Mouse (Mus musculus) hindbrain, embryonic 15.5 days (tissue): ENCODE results near the gene Scn4b. TPM values are rescaled to one million over a fixed set of nuclear protein-coding genes. Genes with fewer than 3 reads are reported as not detected.

Experiments
- ATAC-seq: fragments of 200-750 bp; cut with Nextera tagmentation; 2 replicates; pipeline ENCODE4 v1.8.0; 2017; ENCODE audit warnings: low read depth, moderate number of reproducible peaks, moderate TSS enrichment; ENCODE audit not compliant: low FRiP score
- H3K27ac ChIP-seq: fragments of 300-500 bp; sonication (generic); replicated peaks from 2 replicates; pipeline ENCODE4 v1.5.1; 2015; ENCODE audit warnings: mild to moderate bottlenecking, inconsistent platforms
- H3K27me3 ChIP-seq: fragments of 300-500 bp; sonication (generic); 2 replicates; pipeline ENCODE4 v1.6.1; 2015; ENCODE audit warnings: control low read depth, inconsistent platforms
- H3K36me3 ChIP-seq: fragments of 300-500 bp; sonication (generic); 2 replicates; pipeline ENCODE4 v1.6.1; 2015; ENCODE audit warnings: control low read depth, inconsistent platforms
- H3K4me1 ChIP-seq: fragments of 300-500 bp; sonication (generic); replicated peaks from 2 replicates; pipeline ENCODE4 v1.6.1; 2015; ENCODE audit warnings: control low read depth, inconsistent platforms
- H3K4me2 ChIP-seq: fragments of 300-500 bp; sonication (generic); 2 replicates; pipeline ENCODE4 v1.6.1; 2015; ENCODE audit warnings: moderate library complexity, mild to moderate bottlenecking, inconsistent platforms
- H3K4me3 ChIP-seq: fragments of 300-500 bp; sonication (generic); 2 replicates; pipeline ENCODE4 v1.5.1; 2015; ENCODE audit warnings: mild to moderate bottlenecking, inconsistent platforms
- H3K9ac ChIP-seq: fragments of 300-500 bp; sonication (generic); 2 replicates; pipeline ENCODE4 v1.6.1; 2015; ENCODE audit warnings: inconsistent platforms
- H3K9me3 ChIP-seq: fragments of 300-500 bp; sonication (generic); 2 replicates; pipeline ENCODE4 v1.6.1; 2016; ENCODE audit warnings: control low read depth, inconsistent platforms
- WGBS: fragments of 180-500 bp; shearing (Covaris S2); methylation state at CpG from one replicate; pipeline ENCODE4 v1.1.7; 2015; 5-methylcytosine and 5-hydroxymethylcytosine counted together
- polyA plus RNA-seq: library from polyadenylated mRNA; unstranded; fragments of >200 nt; fragmentation: Nextera tagmentation; extraction: Ambion mirVana; gene quantifications from 2 replicates; pipeline ENCODE4 v1.2.1, GENCODE M21; 2015

Scn4b gene
- polyA plus RNA-seq, 1 experiment from 2014 or later = 0.31 TPM

GRCm38 (mm10) chr9:45173475-45173874, 35.3 kb downstream of the Scn4b start:
- Histone ChIP-seq H3K27me3 (no peaks in the 10 kb centered on the region), H3K4me1 (no peaks in the 10 kb centered on the region), H3K4me3 (no peak overlapping the region), H3K4me2 (no peak overlapping the region), H3K9me3 (no peaks in the 10 kb centered on the region), H3K36me3 (no peaks in the 10 kb centered on the region), H3K9ac (no peak overlapping the region), H3K27ac (no peak overlapping the region)
- ATAC-seq = no peak
- WGBS = 73% methylated on average over 3 of the region's 3 CpGs

GRCm38 (mm10) chr9:45179282-45179681, 41.1 kb downstream of the Scn4b start:
- H3K9me3 ChIP-seq = no peaks in the 10 kb centered on the region
- H3K9ac ChIP-seq = no peak overlapping the region
- H3K36me3 ChIP-seq = no peaks in the 10 kb centered on the region
- ATAC-seq = no peak
- no peak overlapping the region for H3K4me3 ChIP-seq
- WGBS = 89% methylated on average over 5 of the region's 5 CpGs
- H3K4me1 ChIP-seq = no peaks in the 10 kb centered on the region
- no peak overlapping the region for H3K4me2 ChIP-seq
- no peak overlapping the region for H3K27ac ChIP-seq
- no peaks in the 10 kb centered on the region for H3K27me3 ChIP-seq

- no peak for ATAC-seq
These were observed 43.6 kb downstream of the Scn4b start, which contains the start of gene BC049352 for GRCm38 (mm10) chr9:45181770-45182169. Gene BC049352 (plus strand): TSS chr9:45182007.

GRCm38 (mm10) chr9:45182521-45182920, 44.3 kb downstream of the Scn4b start:
- Histone ChIP-seq H3K9me3 (no peaks in the 10 kb centered on the region), H3K4me3 (no peak overlapping the region), H3K36me3 (no peaks in the 10 kb centered on the region), H3K4me2 (no peak overlapping the region), H3K4me1 (no peaks in the 10 kb centered on the region), H3K27ac (no peak overlapping the region), H3K27me3 (no peaks in the 10 kb centered on the region), H3K9ac (no peak overlapping the region)
- whole genome bisulfite sequencing = 58% methylated on average over 3 of the region's 3 CpGs
- no peak for ATAC-seq

More at GRCm38 (mm10) chr9:45181770-45182169, 43.6 kb downstream of the Scn4b start, which contains the start of gene BC049352:
- H3K4me1 ChIP-seq = no peaks in the 10 kb centered on the region
- H3K27ac ChIP-seq = no peak within 1 kb of the TSS
- H3K9me3 ChIP-seq = no peaks in the 10 kb centered on the region
- no peak within 1 kb of the TSS for H3K9ac ChIP-seq
- WGBS = 29% methylated on average over 2 of the region's 2 CpGs
- no peak within 1 kb of the TSS for H3K4me3 ChIP-seq
- H3K36me3 ChIP-seq = no peaks in the 10 kb centered on the region
- H3K27me3 ChIP-seq = no peaks in the 10 kb centered on the region
- H3K4me2 ChIP-seq = no peak within 1 kb of the TSS

DNA sequence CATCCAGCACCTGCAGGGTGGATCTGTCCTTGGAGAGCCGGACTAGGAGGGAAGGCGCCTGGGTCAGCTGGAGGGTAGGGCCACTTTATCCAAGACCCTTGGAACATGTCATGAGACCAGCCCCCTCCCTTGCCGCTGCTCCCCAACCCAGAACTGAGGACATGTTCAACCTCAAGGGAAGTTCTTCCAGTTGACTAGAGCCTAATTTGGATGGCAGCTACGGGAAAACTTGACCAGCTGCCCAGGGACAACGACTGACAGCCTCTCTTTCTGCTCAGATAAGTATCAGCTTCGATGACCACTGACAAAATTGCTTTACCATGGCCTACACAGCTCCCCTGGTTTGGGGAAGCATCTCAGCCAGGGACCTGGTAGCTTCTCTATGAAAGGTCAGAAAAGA, 45.1 kb downstream of the Scn4b start:
- H3K36me3 ChIP-seq = no peaks in the 10 kb centered on the region
- no peaks in the 10 kb centered on the region for H3K4me1 ChIP-seq
- H3K9me3 ChIP-seq = no peaks in the 10 kb centered on the region
- no peak overlapping the region for H3K4me3 ChIP-seq
- 89% methylated on average over 6 of the region's 6 CpGs for WGBS
- no peak for ATAC-seq
- H3K27me3 ChIP-seq = no peaks in the 10 kb centered on the region
- no peak overlapping the region for H3K27ac ChIP-seq
- H3K4me2 ChIP-seq = no peak overlapping the region
- H3K9ac ChIP-seq = no peak overlapping the region

- Histone ChIP-seq H3K4me2 (no peak overlapping the region), H3K9me3 (no peaks in the 10 kb centered on the region), H3K4me3 (no peak overlapping the region), H3K27me3 (no peaks in the 10 kb centered on the region), H3K4me1 (no peaks in the 10 kb centered on the region), H3K27ac (no peak overlapping the region), H3K9ac (no peak overlapping the region), H3K36me3 (no peaks in the 10 kb centered on the region)
- no peak for ATAC-seq
- 86% methylated on average over 4 of the region's 4 CpGs for WGBS
These were observed 47.1 kb downstream of the Scn4b start for GRCm38 (mm10) chr9:45185250-45185649.

GRCm38 (mm10) chr9:45188570-45189563, 50.7 kb downstream of the Scn4b start:
- WGBS = 89% methylated on average over 10 of the region's 10 CpGs
- no peak overlapping the region for H3K9ac ChIP-seq
- no peak overlapping the region for H3K27ac ChIP-seq
- no peak overlapping the region for H3K4me3 ChIP-seq
- no peaks in the 10 kb centered on the region for H3K27me3 ChIP-seq
- no peaks in the 10 kb centered on the region for H3K36me3 ChIP-seq
- no peaks in the 10 kb centered on the region for H3K9me3 ChIP-seq
- H3K4me1 ChIP-seq = no peaks in the 10 kb centered on the region
- no peak for ATAC-seq
- no peak overlapping the region for H3K4me2 ChIP-seq

DNA sequence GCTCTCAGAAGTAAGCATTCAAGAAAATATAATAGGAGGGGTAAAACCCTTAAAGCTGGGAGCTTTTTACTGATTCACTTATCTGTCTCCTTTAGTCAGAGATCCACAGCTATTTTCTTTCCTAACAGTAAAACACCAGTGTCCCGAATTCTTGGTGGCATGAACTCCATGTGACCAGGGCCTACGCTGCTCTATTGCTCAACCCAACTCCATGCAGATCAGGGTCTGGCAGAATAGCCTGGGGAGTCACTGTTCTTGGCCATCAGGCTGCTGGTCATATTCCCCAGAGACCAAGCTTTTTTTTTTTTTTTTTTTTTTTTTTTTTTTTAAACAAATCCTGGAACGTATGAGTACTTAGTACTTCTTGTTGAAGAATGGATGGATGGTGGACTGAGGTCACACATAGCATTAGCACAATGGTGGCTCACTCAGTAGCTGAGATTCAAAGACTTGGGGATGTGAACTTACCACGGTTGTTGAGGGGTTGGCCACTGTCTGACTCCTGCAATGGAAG, 51.5 kb downstream of the Scn4b start:
- Histone ChIP-seq H3K9ac (no peak overlapping the region), H3K4me3 (no peak overlapping the region), H3K9me3 (no peaks in the 10 kb centered on the region), H3K27ac (no peak overlapping the region), H3K4me2 (no peak overlapping the region), H3K27me3 (no peaks in the 10 kb centered on the region), H3K36me3 (no peaks in the 10 kb centered on the region), H3K4me1 (no peaks in the 10 kb centered on the region)
- no peak for ATAC-seq
- 91% methylated on average over 4 of the region's 4 CpGs for WGBS

GRCm38 (mm10) chr9:45195468-45195867, 57.3 kb downstream of the Scn4b start:
- no peak overlapping the region for H3K9ac ChIP-seq
- ATAC-seq = no peak
- no peaks in the 10 kb centered on the region for H3K9me3 ChIP-seq
- no peak overlapping the region for H3K4me3 ChIP-seq
- H3K27ac ChIP-seq = no peak overlapping the region
- H3K36me3 ChIP-seq = no peaks in the 10 kb centered on the region
- 69% methylated on average over 4 of the region's 4 CpGs for WGBS
- H3K4me2 ChIP-seq = no peak overlapping the region
- no peaks in the 10 kb centered on the region for H3K4me1 ChIP-seq
- H3K27me3 ChIP-seq = no peaks in the 10 kb centered on the region

- Histone ChIP-seq H3K4me3 (no peak overlapping the region), H3K27ac (no peak overlapping the region), H3K36me3 (no peaks in the 10 kb centered on the region), H3K4me1 (no peaks in the 10 kb centered on the region), H3K9me3 (no peaks in the 10 kb centered on the region), H3K9ac (no peak overlapping the region), H3K4me2 (no peak overlapping the region), H3K27me3 (no peaks in the 10 kb centered on the region)
- ATAC-seq = no peak
- 84% methylated on average over 8 of the region's 8 CpGs for WGBS
These were observed 58.1 kb downstream of the Scn4b start for GRCm38 (mm10) chr9:45196125-45196830.

DNA sequence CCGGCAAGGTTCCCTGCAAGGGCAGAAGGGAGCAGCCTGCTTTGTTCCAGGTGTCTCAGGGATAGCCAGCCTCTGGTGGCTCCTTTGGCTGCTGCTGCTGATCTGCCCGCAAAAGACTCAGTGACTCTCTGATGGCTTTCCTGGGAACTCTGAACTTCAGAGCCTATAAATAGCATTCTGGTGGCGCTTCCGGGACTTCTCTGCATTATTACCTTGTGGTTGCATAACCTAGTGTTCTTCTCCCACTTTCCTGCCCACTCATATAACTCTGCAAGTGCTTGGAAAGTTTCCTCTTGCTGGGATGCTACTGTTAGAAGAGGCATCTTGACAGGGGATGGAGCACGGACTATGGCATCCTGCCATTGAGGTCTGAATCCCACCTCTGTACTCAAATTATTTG, 59.4 kb downstream of the Scn4b start:
- no peak overlapping the region for H3K4me2 ChIP-seq
- no peaks in the 10 kb centered on the region for H3K4me1 ChIP-seq
- no peak overlapping the region for H3K9ac ChIP-seq
- WGBS = 90% methylated on average over 5 of the region's 5 CpGs
- H3K27me3 ChIP-seq = no peaks in the 10 kb centered on the region
- no peak overlapping the region for H3K27ac ChIP-seq
- no peak overlapping the region for H3K4me3 ChIP-seq
- no peaks in the 10 kb centered on the region for H3K36me3 ChIP-seq
- no peak for ATAC-seq
- H3K9me3 ChIP-seq = no peaks in the 10 kb centered on the region

DNA sequence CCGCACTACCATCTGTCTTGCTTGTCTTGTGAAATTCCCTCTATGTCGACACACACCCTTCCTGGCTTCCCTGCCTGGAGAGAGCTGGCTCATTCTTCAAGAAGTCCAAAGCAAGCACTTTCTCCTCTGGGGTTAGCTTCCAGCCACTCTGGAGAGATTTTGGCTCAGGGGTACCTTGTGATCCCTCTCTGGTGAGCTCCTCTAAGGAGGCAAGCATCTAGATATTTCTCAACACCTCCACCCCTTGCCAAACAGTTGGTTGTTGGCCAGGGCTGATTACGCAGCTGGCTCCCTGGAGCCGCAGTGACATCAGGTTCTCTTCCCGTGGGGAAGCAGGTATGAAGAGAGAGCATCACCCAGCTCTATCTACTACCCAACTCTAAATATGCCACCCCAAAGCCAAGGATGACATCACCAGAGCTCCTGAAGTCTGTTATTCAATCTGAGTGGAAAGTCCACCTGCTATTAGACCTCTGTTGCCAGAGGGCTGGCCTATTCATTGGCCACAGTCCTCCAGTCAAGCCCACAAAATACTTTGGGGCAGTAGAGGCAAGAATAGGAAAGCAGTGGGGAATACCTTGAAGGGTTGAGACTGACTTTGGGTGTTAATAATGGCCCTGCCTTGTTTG, 63.2 kb downstream of the Scn4b start:
- ATAC-seq = no peak
- Histone ChIP-seq H3K27ac (no peak overlapping the region), H3K4me1 (no peaks in the 10 kb centered on the region), H3K36me3 (no peaks in the 10 kb centered on the region), H3K4me3 (no peak overlapping the region), H3K9me3 (no peaks in the 10 kb centered on the region), H3K9ac (no peak overlapping the region), H3K4me2 (no peak overlapping the region), H3K27me3 (no peaks in the 10 kb centered on the region)
- 83% methylated on average over 5 of the region's 5 CpGs for WGBS
